Mouse (Mus musculus) heart, embryonic 11.5 days (tissue): ENCODE results near the gene Pde1b. TPM values are rescaled to one million over a fixed set of nuclear protein-coding genes. Genes with fewer than 3 reads are reported as not detected.

Experiments used
- ATAC-seq: fragments of 200-750 bp; cut with Nextera tagmentation; replicated peaks from 2 replicates; pipeline ENCODE4 v1.8.0; 2017; ENCODE audit warnings: moderate library complexity; ENCODE audit not compliant: insufficient number of reproducible peaks, low FRiP score, low TSS enrichment
- H3K27ac ChIP-seq: fragments of 300-500 bp; sonication (generic); 2 replicates; pipeline ENCODE4 v1.5.1; 2014; ENCODE audit warnings: mild to moderate bottlenecking, low read depth, low read length
- H3K27me3 ChIP-seq: fragments of 300-500 bp; sonication (generic); 2 replicates; pipeline ENCODE4 v1.6.1; 2014; ENCODE audit warnings: mild to moderate bottlenecking, low read length, mixed read lengths; ENCODE audit not compliant: control insufficient read depth, insufficient read depth
- H3K36me3 ChIP-seq: fragments of 300-500 bp; sonication (generic); 2 replicates; pipeline ENCODE4 v1.6.1; 2014; ENCODE audit warnings: mild to moderate bottlenecking, low read length, moderate library complexity, mixed read lengths; ENCODE audit not compliant: control insufficient read depth, insufficient read depth
- H3K4me1 ChIP-seq: fragments of 300-500 bp; sonication (generic); 2 replicates; pipeline ENCODE4 v1.6.1; 2014; ENCODE audit warnings: low read length; ENCODE audit not compliant: control insufficient read depth, insufficient read depth
- H3K4me2 ChIP-seq: fragments of 300-500 bp; sonication (generic); 2 replicates; pipeline ENCODE4 v1.6.1; 2014; ENCODE audit warnings: mild to moderate bottlenecking, moderate library complexity
- H3K4me3 ChIP-seq: fragments of 300-500 bp; sonication (generic); 2 replicates; pipeline ENCODE4 v1.5.1; 2014; ENCODE audit warnings: low read depth, low read length
- H3K9ac ChIP-seq: fragments of 300-500 bp; sonication (generic); 2 replicates; pipeline ENCODE4 v1.6.1; 2014; ENCODE audit warnings: mild to moderate bottlenecking, low read depth, low read length, moderate library complexity
- H3K9me3 ChIP-seq: fragments of 300-500 bp; sonication (generic); replicated peaks from 2 replicates; pipeline ENCODE4 v1.6.1; 2016; ENCODE audit warnings: low read length; ENCODE audit not compliant: control insufficient read depth
- WGBS: fragments of 180-500 bp; shearing (Covaris S2); extraction: QIAGEN DNeasy Blood & Tissue Kit; methylation state at CpG from one replicate; pipeline ENCODE4 v1.1.7; 2014; ENCODE audit not compliant: insufficient replicate concordance; 5-methylcytosine and 5-hydroxymethylcytosine counted together
- polyA plus RNA-seq: library from polyadenylated mRNA; unstranded; fragments of >200 nt; fragmentation: Nextera tagmentation; extraction: Ambion mirVana; gene quantifications from 2 replicates; pipeline ENCODE4 v1.2.1, GENCODE M21; 2014

The Pde1b gene
- polyA plus RNA-seq, 1 experiment from 2014 or later, result 4.0 TPM

DNA sequence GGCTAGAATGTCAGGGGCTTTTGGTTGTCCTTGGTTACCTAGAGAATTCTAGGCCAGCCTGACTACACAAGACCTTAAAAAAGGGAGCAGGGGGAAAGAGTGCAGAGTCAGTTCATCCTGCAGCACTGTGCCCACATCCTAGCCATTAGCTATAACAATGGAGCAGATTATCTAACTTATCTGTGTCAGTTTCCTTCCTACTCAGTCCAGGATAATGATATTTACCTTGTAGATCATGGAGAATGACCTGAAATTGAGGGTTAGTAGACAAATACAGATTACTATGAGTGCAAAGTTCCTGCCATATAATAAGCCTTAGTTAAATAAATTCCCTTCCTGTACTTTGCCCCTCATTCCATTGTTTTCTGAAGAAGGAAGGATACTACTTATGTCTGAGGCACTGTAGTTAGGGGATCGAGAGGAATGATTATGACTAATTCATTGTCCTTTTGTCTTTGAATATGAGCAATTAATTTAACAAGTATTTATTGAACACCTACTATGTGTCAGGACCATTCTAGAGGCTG, 23.7 kb upstream of the Pde1b start:
- Histone ChIP-seq H3K4me2 (no peak overlapping the region), H3K27ac (no peak overlapping the region), H3K36me3 (no peaks in the 10 kb centered on the region), H3K27me3 (0 out of 2 replicates have a peak, but pooled peaks cover 3% of the 10 kb centered on the region), H3K9me3 (no peaks in the 10 kb centered on the region), H3K4me3 (no peak overlapping the region), H3K4me1 (no peaks in the 10 kb centered on the region), H3K9ac (no peak overlapping the region)
- no peak for ATAC-seq
- 54% methylated on average over 1 of the region's 1 CpGs for WGBS

DNA sequence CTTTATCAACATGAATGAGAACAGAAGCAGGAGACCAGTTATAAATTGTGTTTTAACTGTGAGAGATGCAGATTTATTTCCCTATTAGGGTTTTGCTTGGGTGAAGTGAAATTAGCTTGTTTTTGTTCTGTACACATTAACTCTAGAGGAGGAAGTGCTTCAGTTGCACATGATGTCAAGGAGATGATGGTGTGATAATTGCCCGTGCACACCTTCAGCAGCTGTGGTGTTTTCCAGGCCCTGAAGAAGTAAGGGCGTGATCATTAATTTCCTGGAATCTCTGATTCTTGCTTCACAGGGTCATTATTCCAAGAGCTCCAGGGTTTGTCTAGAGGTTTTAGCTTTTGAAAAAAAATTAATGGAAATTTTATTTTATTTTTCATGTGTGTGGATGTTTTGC, 22.7 kb upstream of the Pde1b start:
- H3K4me2 ChIP-seq, result no peak overlapping the region
- WGBS, result 71% methylated on average over 2 of the region's 2 CpGs

DNA sequence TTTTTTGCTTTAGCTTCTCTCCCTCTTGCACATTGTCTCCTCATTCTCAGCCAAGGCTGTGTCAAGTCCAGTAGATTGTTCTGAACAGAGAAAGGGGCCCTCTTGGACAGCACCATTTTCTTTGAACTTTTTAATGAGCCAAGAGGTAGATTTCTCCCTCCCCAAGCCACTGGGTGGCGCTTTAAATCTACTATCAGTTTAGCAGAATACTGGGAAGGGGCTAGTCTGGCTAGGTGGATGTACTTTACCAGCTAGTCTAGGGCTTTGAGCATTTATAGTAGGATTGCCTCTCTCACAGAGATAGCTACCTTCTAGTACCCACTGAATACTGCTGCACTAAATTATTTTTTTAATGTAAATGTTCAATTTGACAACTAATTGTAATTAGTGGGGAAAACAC, 20.3 kb upstream of the Pde1b start:
- no peak for ATAC-seq
- H3K27me3 ChIP-seq, result 0 out of 2 replicates have a peak, but pooled peaks cover 3% of the 10 kb centered on the region
- no peaks in the 10 kb centered on the region for H3K9me3 ChIP-seq
- no peak overlapping the region for H3K9ac ChIP-seq
- no peaks in the 10 kb centered on the region for H3K4me1 ChIP-seq
- H3K4me2 ChIP-seq, result no peak overlapping the region
- H3K36me3 ChIP-seq, result no peaks in the 10 kb centered on the region
- WGBS, result 7% methylated on average over 1 of the region's 1 CpGs
- H3K4me3 ChIP-seq, result no peak overlapping the region
- no peak overlapping the region for H3K27ac ChIP-seq

More for the DNA sequence above, 22.7 kb upstream of the Pde1b start:
- no peaks in the 10 kb centered on the region for H3K4me1 ChIP-seq
- H3K36me3 ChIP-seq, result no peaks in the 10 kb centered on the region
- H3K9me3 ChIP-seq, result no peaks in the 10 kb centered on the region
- H3K27ac ChIP-seq, result no peak overlapping the region
- H3K9ac ChIP-seq, result no peak overlapping the region
- ATAC-seq, result no peak
- no peak overlapping the region for H3K4me3 ChIP-seq
- 0 out of 2 replicates have a peak, but pooled peaks cover 3% of the 10 kb centered on the region for H3K27me3 ChIP-seq

DNA sequence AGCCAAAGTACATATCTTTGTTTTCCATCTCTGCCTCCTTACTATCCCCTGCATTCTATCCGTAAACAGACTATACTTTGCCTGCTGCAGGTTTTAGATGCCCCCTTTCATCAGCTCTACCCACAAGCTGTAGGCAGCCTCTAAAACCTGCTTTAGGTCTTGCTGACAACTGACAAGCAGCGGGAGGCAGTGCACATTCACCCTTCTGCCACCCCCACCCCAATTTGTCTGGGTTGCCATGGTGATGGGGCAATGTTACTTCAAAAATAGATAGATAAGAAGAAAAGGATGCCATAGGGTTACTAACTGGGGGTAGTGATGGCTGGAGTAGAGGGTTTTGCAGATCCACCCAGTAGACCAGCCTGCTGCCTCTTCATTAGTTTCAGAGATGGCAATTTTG, 18.3 kb upstream of the Pde1b start:
- Histone ChIP-seq H3K27me3 (0 out of 2 replicates have a peak, but pooled peaks cover 3% of the 10 kb centered on the region), H3K27ac (no peak overlapping the region), H3K4me2 (no peak overlapping the region), H3K9me3 (no peaks in the 10 kb centered on the region), H3K36me3 (no peaks in the 10 kb centered on the region), H3K4me3 (no peak overlapping the region), H3K9ac (no peak overlapping the region), H3K4me1 (no peaks in the 10 kb centered on the region)
- ATAC-seq, result no peak
- WGBS, result 42% methylated on average over 2 of the region's 2 CpGs

- Histone ChIP-seq H3K4me2 (no peak overlapping the region), H3K4me3 (no peak overlapping the region), H3K27ac (no peak overlapping the region), H3K27me3 (0 out of 2 replicates have a peak, but pooled peaks cover 3% of the 10 kb centered on the region), H3K9me3 (no peaks in the 10 kb centered on the region), H3K36me3 (no peaks in the 10 kb centered on the region), H3K9ac (no peak overlapping the region), H3K4me1 (no peaks in the 10 kb centered on the region)
- no peak for ATAC-seq
- 66% methylated on average over 3 of the region's 3 CpGs for WGBS
These were observed 17.7 kb upstream of the Pde1b start for GRCm38 (mm10) chr15:103485106-103485505.

DNA sequence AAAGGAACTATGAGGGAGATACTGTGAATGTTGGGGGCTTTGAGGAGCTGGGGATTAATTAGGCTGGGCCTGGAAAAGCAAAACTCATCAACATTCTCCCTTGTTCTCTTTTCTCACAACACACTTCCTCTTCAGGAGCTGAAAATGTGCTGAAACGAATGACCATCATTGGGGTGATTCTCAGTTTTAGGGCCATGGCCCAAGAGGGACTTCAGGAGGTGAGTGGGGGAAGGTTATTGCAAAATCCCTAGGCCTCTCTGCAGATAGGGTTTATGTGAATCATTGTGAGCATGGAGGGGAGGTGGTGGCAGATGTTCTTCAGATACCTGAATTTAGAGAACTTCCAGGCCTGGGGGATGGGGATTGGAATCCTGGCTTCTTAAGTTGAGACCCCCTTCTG, 16.2 kb upstream of the Pde1b start:
- H3K4me2 ChIP-seq, result no peak overlapping the region
- no peak overlapping the region for H3K27ac ChIP-seq
- H3K9me3 ChIP-seq, result no peaks in the 10 kb centered on the region
- 0 out of 2 replicates have a peak, but pooled peaks cover 3% of the 10 kb centered on the region for H3K27me3 ChIP-seq
- ATAC-seq, result no peak
- H3K36me3 ChIP-seq, result no peaks in the 10 kb centered on the region
- no peak overlapping the region for H3K4me3 ChIP-seq
- H3K9ac ChIP-seq, result no peak overlapping the region
- H3K4me1 ChIP-seq, result no peaks in the 10 kb centered on the region
- 42% methylated on average over 1 of the region's 1 CpGs for WGBS

- Histone ChIP-seq H3K36me3 (no peaks in the 10 kb centered on the region), H3K9me3 (no peaks in the 10 kb centered on the region), H3K9ac (no peak overlapping the region), H3K4me2 (no peak overlapping the region), H3K4me3 (no peak overlapping the region), H3K4me1 (no peaks in the 10 kb centered on the region), H3K27ac (no peak overlapping the region), H3K27me3 (no peaks in the 10 kb centered on the region)
- ATAC-seq, result no peak
- WGBS, result 65% methylated on average over 4 of the region's 4 CpGs
These were observed 14.5 kb upstream of the Pde1b start for GRCm38 (mm10) chr15:103488336-103488735.

DNA sequence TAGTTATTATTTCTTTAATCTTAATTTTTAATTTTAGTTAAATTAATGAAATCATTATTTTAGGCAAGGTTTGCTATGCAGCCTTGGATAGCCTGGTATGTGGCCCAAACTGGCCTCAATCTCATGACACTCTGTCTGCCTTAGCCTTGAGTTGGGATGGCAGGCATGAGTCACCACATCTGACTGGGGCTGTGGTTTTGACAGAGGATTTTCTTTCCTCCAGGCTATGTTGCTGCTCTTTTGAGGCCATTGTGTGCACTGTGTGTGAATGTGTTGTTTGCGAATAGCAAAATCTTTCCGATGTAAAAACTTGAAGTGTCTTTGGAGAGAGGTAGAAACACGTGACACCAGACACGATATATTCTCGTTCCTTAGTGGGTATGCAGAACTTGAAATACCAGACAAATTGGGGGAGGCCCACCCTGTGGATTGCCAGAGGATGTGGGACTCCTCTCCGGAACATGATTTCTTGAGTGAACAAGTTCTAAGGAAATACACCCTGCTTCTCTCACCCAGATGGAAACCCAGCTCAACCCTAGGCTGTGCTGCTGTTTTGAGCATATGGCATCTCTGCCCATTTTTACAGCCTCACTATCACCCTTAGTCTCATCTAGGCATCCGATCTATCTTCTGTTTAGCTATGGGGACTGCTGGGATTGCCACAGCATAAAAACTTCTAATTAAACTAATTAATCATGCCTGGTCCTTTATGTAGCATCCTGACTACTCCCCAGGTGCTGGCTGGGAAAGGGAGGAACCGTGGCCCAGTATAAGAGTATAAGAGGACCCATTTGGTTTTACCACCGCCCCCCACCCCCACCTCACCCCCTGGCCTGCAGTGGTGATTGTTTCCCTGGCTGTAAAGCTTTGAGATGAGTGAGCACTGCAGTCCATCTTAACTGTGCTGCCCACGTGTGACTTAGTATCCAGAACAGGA, 6.4 kb upstream of the Pde1b start:
- no peaks in the 10 kb centered on the region for H3K4me1 ChIP-seq
- H3K9ac ChIP-seq, result no peak overlapping the region
- H3K4me2 ChIP-seq, result no peak overlapping the region
- ATAC-seq, result no peak
- H3K4me3 ChIP-seq, result no peak overlapping the region
- WGBS, result 65% methylated on average over 10 of the region's 10 CpGs
- no peaks in the 10 kb centered on the region; the same call in 1 of the 2 replicates for H3K27me3 ChIP-seq
- H3K27ac ChIP-seq, result no peak overlapping the region
- H3K9me3 ChIP-seq, result no peaks in the 10 kb centered on the region
- no peaks in the 10 kb centered on the region for H3K36me3 ChIP-seq
